Mouse (Mus musculus): Measurements from ENCODE around the gene Masp1. TPM values are rescaled to one million over a fixed set of nuclear protein-coding genes. Genes with fewer than 3 reads are reported as not detected.

The Masp1 gene
- polyA plus RNA-seq, 1 experiment: 16.4 TPM

GRCm38 (mm10) chr16:23542866-23543265, 22.3 kb upstream of the Masp1 start:
- no peaks in the 10 kb centered on the region for H3K27me3 ChIP-seq (ENCODE audit: control insufficient read depth, insufficient read depth, insufficient read length)
- peaks cover 3% of the 10 kb centered on the region for H3K36me3 ChIP-seq (ENCODE audit: control insufficient read depth, insufficient read depth)
- no peak overlapping the region for H3K4me3 ChIP-seq
- TF ChIP-seq MYOD1 (IDR thresholded peaks at IDR 0.05; ENCODE audit: control insufficient read depth in 1 of 3, insufficient read length in 2 of 3, low read depth in 2 of 3): no peak
- no peak for TF ChIP-seq REST (IDR thresholded peaks at IDR 0.05; ENCODE audit: insufficient read depth, insufficient read length)
- TF ChIP-seq SRF (IDR thresholded peaks at IDR 0.05; ENCODE audit: control insufficient read depth, insufficient read length, low read depth): no peak
- no peak for TF ChIP-seq TCF12 (IDR thresholded peaks at IDR 0.05; ENCODE audit: insufficient read depth, poor library complexity, severe bottlenecking)
- TF ChIP-seq CEBPB (IDR thresholded peaks at IDR 0.05; ENCODE audit: insufficient read depth, poor library complexity, severe bottlenecking): no peak
- no peak for TF ChIP-seq TCF3 (IDR thresholded peaks at IDR 0.05; ENCODE audit: insufficient read length, low read depth)
- TF ChIP-seq USF1 (IDR thresholded peaks at IDR 0.05; ENCODE audit: low read depth): no peak
- no peak for TF ChIP-seq MYOG (IDR thresholded peaks at IDR 0.05; ENCODE audit: control insufficient read depth in 1 of 3, insufficient read depth in 1 of 3, insufficient read length in 2 of 3, low read depth in 2 of 3)
- no peak overlapping the region for H3ac ChIP-seq (ENCODE audit: control insufficient read depth, insufficient read length)
- no peaks in the 10 kb centered on the region for H3K79me2 ChIP-seq (ENCODE audit: control insufficient read depth, insufficient read depth)
- H3K4me2 ChIP-seq (ENCODE audit: low read depth): no peak overlapping the region

- Histone ChIP-seq H3K4me3 (no peak overlapping the region), H3ac (ENCODE audit: control insufficient read depth, insufficient read length) (no peak overlapping the region), H3K79me2 (ENCODE audit: control insufficient read depth, insufficient read depth) (no peaks in the 10 kb centered on the region), H3K27me3 (ENCODE audit: control insufficient read depth, insufficient read depth, insufficient read length) (no peaks in the 10 kb centered on the region), H3K36me3 (ENCODE audit: control insufficient read depth, insufficient read depth) (peaks cover 3% of the 10 kb centered on the region), H3K4me2 (ENCODE audit: low read depth) (no peak overlapping the region)
- TF ChIP-seq MYOG (IDR thresholded peaks at IDR 0.05; ENCODE audit: control insufficient read depth in 1 of 3, insufficient read depth in 1 of 3, insufficient read length in 2 of 3, low read depth in 2 of 3): no peak
These were observed 20.4 kb upstream of the Masp1 start for GRCm38 (mm10) chr16:23541046-23541445.

- Histone ChIP-seq H3K4me2 (ENCODE audit: low read depth) (no peak overlapping the region), H3ac (ENCODE audit: control insufficient read depth, insufficient read length) (no peak overlapping the region), H3K36me3 (ENCODE audit: control insufficient read depth, insufficient read depth) (no peaks in the 10 kb centered on the region), H3K79me2 (ENCODE audit: control insufficient read depth, insufficient read depth) (no peaks in the 10 kb centered on the region), H3K4me3 (no peak overlapping the region), H3K27me3 (ENCODE audit: control insufficient read depth, insufficient read depth, insufficient read length) (no peaks in the 10 kb centered on the region)
- no peak for TF ChIP-seq MYOG (IDR thresholded peaks at IDR 0.05; ENCODE audit: control insufficient read depth in 1 of 3, insufficient read depth in 1 of 3, insufficient read length in 2 of 3, low read depth in 2 of 3)
- no peak for TF ChIP-seq USF1 (IDR thresholded peaks at IDR 0.05; ENCODE audit: low read depth)
- TF ChIP-seq CEBPB (IDR thresholded peaks at IDR 0.05; ENCODE audit: insufficient read depth, poor library complexity, severe bottlenecking): no peak
- TF ChIP-seq TCF3 (IDR thresholded peaks at IDR 0.05; ENCODE audit: insufficient read length, low read depth): no peak
- TF ChIP-seq REST (IDR thresholded peaks at IDR 0.05; ENCODE audit: insufficient read depth, insufficient read length): no peak
- no peak for TF ChIP-seq MAX (IDR thresholded peaks at IDR 0.05; ENCODE audit: low read depth)
- TF ChIP-seq MYOD1 (IDR thresholded peaks at IDR 0.05; ENCODE audit: control insufficient read depth in 1 of 3, insufficient read length in 2 of 3, low read depth in 2 of 3): no peak
- TF ChIP-seq POLR2A (IDR thresholded peaks at IDR 0.05; ENCODE audit: insufficient read length, low read depth): no peak
- no peak for TF ChIP-seq TCF12 (IDR thresholded peaks at IDR 0.05; ENCODE audit: insufficient read depth, poor library complexity, severe bottlenecking)
- no peak for TF ChIP-seq SRF (IDR thresholded peaks at IDR 0.05; ENCODE audit: control insufficient read depth, insufficient read length, low read depth)
- no peak for TF ChIP-seq E2F4 (IDR thresholded peaks at IDR 0.05; ENCODE audit: insufficient read depth)
- no peak for TF ChIP-seq POLR2AphosphoS2 (IDR thresholded peaks at IDR 0.05; ENCODE audit: insufficient read length, low read depth)
These were observed 13.1 kb upstream of the Masp1 start for GRCm38 (mm10) chr16:23533707-23534106.

- Histone ChIP-seq H3K79me2 (ENCODE audit: control insufficient read depth, insufficient read depth) (no peaks in the 10 kb centered on the region), H3ac (ENCODE audit: control insufficient read depth, insufficient read length) (no peak overlapping the region), H3K4me2 (ENCODE audit: low read depth) (no peak overlapping the region), H3K4me3 (no peak overlapping the region), H3K27me3 (ENCODE audit: control insufficient read depth, insufficient read depth, insufficient read length) (no peaks in the 10 kb centered on the region), H3K36me3 (ENCODE audit: control insufficient read depth, insufficient read depth) (no peaks in the 10 kb centered on the region)
- TF ChIP-seq SRF (IDR thresholded peaks at IDR 0.05; ENCODE audit: control insufficient read depth, insufficient read length, low read depth) (no peak), MAX (IDR thresholded peaks at IDR 0.05; ENCODE audit: low read depth) (no peak), TCF12 (IDR thresholded peaks at IDR 0.05; ENCODE audit: insufficient read depth, poor library complexity, severe bottlenecking) (no peak), CEBPB (IDR thresholded peaks at IDR 0.05; ENCODE audit: insufficient read depth, poor library complexity, severe bottlenecking) (no peak), USF1 (IDR thresholded peaks at IDR 0.05; ENCODE audit: low read depth) (no peak)
These were observed 8.6 kb upstream of the Masp1 start for GRCm38 (mm10) chr16:23529186-23529585.

GRCm38 (mm10) chr16:23522081-23522480, 1.5 kb upstream of the Masp1 start:
- no peak overlapping the region for H3K4me3 ChIP-seq
- TF ChIP-seq SRF (IDR thresholded peaks at IDR 0.05; ENCODE audit: control insufficient read depth, insufficient read length, low read depth) (no peak), USF1 (IDR thresholded peaks at IDR 0.05; ENCODE audit: low read depth) (no peak), MYOD1 (IDR thresholded peaks at IDR 0.05; ENCODE audit: control insufficient read depth in 1 of 3, insufficient read length in 2 of 3, low read depth in 2 of 3) (no peak), TCF12 (IDR thresholded peaks at IDR 0.05; ENCODE audit: insufficient read depth, poor library complexity, severe bottlenecking) (no peak), POLR2A (IDR thresholded peaks at IDR 0.05; ENCODE audit: insufficient read length, low read depth) (no peak), MAX (IDR thresholded peaks at IDR 0.05; ENCODE audit: low read depth) (no peak), REST (IDR thresholded peaks at IDR 0.05; ENCODE audit: insufficient read depth, insufficient read length) (no peak), MYOG (IDR thresholded peaks at IDR 0.05; ENCODE audit: control insufficient read depth in 1 of 3, insufficient read depth in 1 of 3, insufficient read length in 2 of 3, low read depth in 2 of 3) (no peak), E2F4 (IDR thresholded peaks at IDR 0.05; ENCODE audit: insufficient read depth) (no peak), POLR2AphosphoS2 (IDR thresholded peaks at IDR 0.05; ENCODE audit: insufficient read length, low read depth) (no peak), TCF3 (IDR thresholded peaks at IDR 0.05; ENCODE audit: insufficient read length, low read depth) (no peak), CEBPB (IDR thresholded peaks at IDR 0.05; ENCODE audit: insufficient read depth, poor library complexity, severe bottlenecking) (no peak)

More at GRCm38 (mm10) chr16:23522081-23522480, 1.5 kb upstream of the Masp1 start:
- H3K27me3 ChIP-seq (ENCODE audit: control insufficient read depth, insufficient read depth, insufficient read length): no peaks in the 10 kb centered on the region
- H3K79me2 ChIP-seq (ENCODE audit: control insufficient read depth, insufficient read depth): no peaks in the 10 kb centered on the region
- H3K4me2 ChIP-seq (ENCODE audit: low read depth): no peak overlapping the region
- H3K36me3 ChIP-seq (ENCODE audit: control insufficient read depth, insufficient read depth): no peaks in the 10 kb centered on the region
- H3ac ChIP-seq (ENCODE audit: control insufficient read depth, insufficient read length): no peak overlapping the region
